Mouse (Mus musculus) stomach, postnatal 0 days (tissue): Measurements from ENCODE around the gene Zmiz1.

Experiments used
- CTCF ChIP-seq: IDR thresholded peaks from 2 replicates; pipeline ENCODE4 v1.5.1; 2016; ENCODE audit warnings: antibody characterized with exemption, low read depth, mild to moderate bottlenecking, moderate library complexity
- EP300 ChIP-seq: optimal IDR thresholded peaks from 2 replicates; pipeline ENCODE3; 2016; ENCODE audit warnings: antibody characterized with exemption

- TF ChIP-seq CTCF (no peak), EP300 (no peak)
Observed at GRCm38 (mm10) chr14:25636297-25636696, 177.3 kb downstream of the Zmiz1 start.
